Mouse (Mus musculus): ENCODE measurements around the gene Morn5.

DNA sequence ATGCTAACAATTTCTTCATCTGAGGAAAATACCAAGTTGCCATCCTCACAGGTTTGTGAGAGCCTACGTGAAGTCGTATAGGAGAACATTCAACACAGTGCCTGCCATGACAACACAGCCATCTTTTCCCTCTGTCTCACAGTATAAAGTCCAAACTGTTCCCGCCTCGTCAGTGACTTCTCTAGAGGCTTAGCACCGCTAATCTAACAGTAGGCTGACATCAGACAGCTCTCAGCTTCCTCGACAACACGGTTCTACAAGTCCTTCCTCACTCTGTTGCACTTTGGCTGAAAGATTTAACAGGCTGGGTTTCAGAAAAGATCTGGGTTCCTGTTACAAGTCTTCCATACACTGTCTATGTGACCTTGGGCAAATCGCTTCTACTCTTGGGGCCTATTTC, 1.1 kb upstream of the Morn5 start:
- TF ChIP-seq CTCF (IDR thresholded peaks at IDR 0.05; ENCODE audit: borderline replicate concordance, extremely low read depth, insufficient read depth, insufficient read length) = no peak
- no peak for TF ChIP-seq POLR2A (IDR thresholded peaks at IDR 0.05; ENCODE audit: borderline replicate concordance, extremely low read depth, insufficient read depth, insufficient read length, poor library complexity, severe bottlenecking)
